Mouse (Mus musculus) stomach, postnatal 0 days (tissue): Measurements from ENCODE around the gene Clec16a. TPM values are rescaled to one million over a fixed set of nuclear protein-coding genes. Genes with fewer than 3 reads are reported as not detected.

Source experiments
- ATAC-seq: fragments of 200-750 bp; cut with Nextera tagmentation; 2 replicates; pipeline ENCODE4 v1.8.0; 2017; ENCODE audit not compliant: low FRiP score, low TSS enrichment
- DNase-seq: peaks from one replicate; pipeline ENCODE4 v3.0.0-alpha.2; 2016; ENCODE audit warnings: low spot score
- H3K27ac ChIP-seq: fragments of 300-500 bp; sonication (generic); replicated peaks from 2 replicates; pipeline ENCODE4 v1.5.1; 2014; ENCODE audit warnings: mild to moderate bottlenecking, control low read depth
- H3K27me3 ChIP-seq: fragments of 300-500 bp; sonication (generic); 2 replicates; pipeline ENCODE4 v1.6.1; 2014; ENCODE audit warnings: low read length; ENCODE audit not compliant: control insufficient read depth, insufficient read depth
- H3K36me3 ChIP-seq: fragments of 300-500 bp; sonication (generic); 2 replicates; pipeline ENCODE4 v1.6.1; 2014; ENCODE audit warnings: low read length, mixed read lengths; ENCODE audit not compliant: control insufficient read depth, insufficient read depth
- H3K4me1 ChIP-seq: fragments of 300-500 bp; sonication (generic); replicated peaks from 2 replicates; pipeline ENCODE4 v1.6.1; 2014; ENCODE audit warnings: antibody characterized with exemption; ENCODE audit not compliant: control insufficient read depth, insufficient read depth
- H3K4me2 ChIP-seq: fragments of 300-500 bp; sonication (generic); replicated peaks from 2 replicates; pipeline ENCODE4 v1.6.1; 2014; ENCODE audit warnings: low read depth, mild to moderate bottlenecking, control low read depth, moderate library complexity
- H3K4me3 ChIP-seq: fragments of 300-500 bp; sonication (generic); 2 replicates; pipeline ENCODE4 v1.5.1; 2014; ENCODE audit warnings: low read depth, low read length, control low read depth
- H3K9ac ChIP-seq: fragments of 300-500 bp; sonication (generic); 2 replicates; pipeline ENCODE4 v1.6.1; 2014; ENCODE audit warnings: mild to moderate bottlenecking, low read length, control low read depth, mixed read lengths
- H3K9me3 ChIP-seq: fragments of 300-500 bp; sonication (generic); 2 replicates; pipeline ENCODE4 v1.6.1; 2016; ENCODE audit warnings: low read length; ENCODE audit not compliant: control insufficient read depth
- CTCF ChIP-seq: IDR thresholded peaks from 2 replicates; pipeline ENCODE4 v1.5.1; 2016; ENCODE audit warnings: antibody characterized with exemption, low read depth, mild to moderate bottlenecking, moderate library complexity
- EP300 ChIP-seq: optimal IDR thresholded peaks from 2 replicates; pipeline ENCODE3; 2016; ENCODE audit warnings: antibody characterized with exemption
- WGBS: fragments of 180-500 bp; shearing (Covaris S2); extraction: QIAGEN DNeasy Blood & Tissue Kit; methylation state at CpG from one replicate; pipeline ENCODE4 v1.1.7; 2014; 5-methylcytosine and 5-hydroxymethylcytosine counted together
- polyA plus RNA-seq: library from polyadenylated mRNA; unstranded; fragments of >200 nt; fragmentation: Nextera tagmentation; extraction: Ambion mirVana; gene quantifications from 2 replicates; pipeline ENCODE4 v1.2.1, GENCODE M21; 2015

Gene Clec16a
- polyA plus RNA-seq, 1 experiment from 2014 or later: 28.1 TPM

GRCm38 (mm10) chr16:10663890-10664731 is 119.0 kb downstream of the Clec16a start:
- Histone ChIP-seq H3K27me3 (no peaks in the 10 kb centered on the region), H3K27ac (peak overlapping the region; percentile 61; the same call in 1 of the 2 replicates), H3K4me1 (peaks cover 15% of the 10 kb centered on the region), H3K9me3 (no peaks in the 10 kb centered on the region), H3K9ac (no peak overlapping the region), H3K4me2 (no peak overlapping the region), H3K36me3 (no peaks in the 10 kb centered on the region), H3K4me3 (no peak overlapping the region)
- no peak for DNase-seq
- peak; percentile 54 for ATAC-seq
- TF ChIP-seq CTCF (no peak), EP300 (no peak)
- WGBS: 46% methylated on average over 12 of the region's 12 CpGs

GRCm38 (mm10) chr16:10664921-10665894 is 120.1 kb downstream of the Clec16a start:
- no peak overlapping the region for H3K4me2 ChIP-seq
- H3K27ac ChIP-seq: peak overlapping the region; percentile 63
- no peaks in the 10 kb centered on the region for H3K36me3 ChIP-seq
- no peaks in the 10 kb centered on the region for H3K9me3 ChIP-seq
- no peak overlapping the region for H3K9ac ChIP-seq
- H3K4me3 ChIP-seq: no peak overlapping the region
- TF ChIP-seq CTCF: peak; percentile 85
- TF ChIP-seq EP300: no peak
- H3K4me1 ChIP-seq: peaks cover 15% of the 10 kb centered on the region
- H3K27me3 ChIP-seq: no peaks in the 10 kb centered on the region
- DNase-seq (peak; percentile 54), ATAC-seq (peak; percentile 28; the same call in 1 of the 2 replicates)
- WGBS: 30% methylated on average over 12 of the region's 12 CpGs

- Histone ChIP-seq H3K4me2 (no peak overlapping the region), H3K27me3 (no peaks in the 10 kb centered on the region), H3K9me3 (no peaks in the 10 kb centered on the region), H3K36me3 (no peaks in the 10 kb centered on the region), H3K4me1 (peaks cover 12% of the 10 kb centered on the region), H3K27ac (no peak overlapping the region), H3K9ac (no peak overlapping the region), H3K4me3 (no peak overlapping the region)
- WGBS: 65% methylated on average over 3 of the region's 3 CpGs
- no peak for DNase-seq
- no peak for TF ChIP-seq CTCF
- no peak for TF ChIP-seq EP300
- no peak for ATAC-seq
Measured at GRCm38 (mm10) chr16:10666766-10667165, 121.6 kb downstream of the Clec16a start.

- Histone ChIP-seq H3K27ac (no peak overlapping the region), H3K9me3 (no peaks in the 10 kb centered on the region), H3K4me2 (no peak overlapping the region), H3K4me1 (peaks cover 12% of the 10 kb centered on the region), H3K27me3 (no peaks in the 10 kb centered on the region), H3K36me3 (no peaks in the 10 kb centered on the region), H3K9ac (no peak overlapping the region), H3K4me3 (no peak overlapping the region)
- TF ChIP-seq CTCF: no peak
- no peak for TF ChIP-seq EP300
- 62% methylated on average over 8 of the region's 8 CpGs for WGBS
- no peak for DNase-seq
- no peak for ATAC-seq
Measured at GRCm38 (mm10) chr16:10668453-10668852, 123.3 kb downstream of the Clec16a start.

GRCm38 (mm10) chr16:10668991-10669703 is 124.0 kb downstream of the Clec16a start:
- H3K4me3 ChIP-seq: no peak overlapping the region
- 72% methylated on average over 7 of the region's 7 CpGs for WGBS
- ATAC-seq (no peak), DNase-seq (no peak)
- H3K4me1 ChIP-seq: peaks cover 9% of the 10 kb centered on the region
- no peak for TF ChIP-seq CTCF
- no peak for TF ChIP-seq EP300
- no peaks in the 10 kb centered on the region for H3K9me3 ChIP-seq
- H3K27ac ChIP-seq: no peak overlapping the region
- H3K4me2 ChIP-seq: no peak overlapping the region
- H3K27me3 ChIP-seq: no peaks in the 10 kb centered on the region
- H3K36me3 ChIP-seq: no peaks in the 10 kb centered on the region
- no peak overlapping the region for H3K9ac ChIP-seq
